ENCODE assay signal across 8 mouse cellular contexts in genomic region chr9:48161505-48162192, GRCm38 (mm10). TPM values are rescaled to one million over a fixed set of nuclear protein-coding genes. Genes with fewer than 3 reads are reported as not detected.
DNase-seq lines count a peak whose midpoint lies in the region; ATAC-seq lines count a peak whose summit lies in the region.

Gene Nxpe4, plus strand, starts transcription at chr9:48162023.

- peak; percentile 50 for DNase-seq in WW6 (ENCODE audit: low read depth, low spot score)
- DNase-seq in cerebellum, adult 9-11 months = peak; percentile 79
- peak; percentile 93 for DNase-seq in hindbrain, embryonic 11.5 days (ENCODE audit: low spot score)
- peak; percentile 83 to 86 for DNase-seq in layer of hippocampus, postnatal 10 days (ENCODE audit: low spot score in 2 of 2)
- DNase-seq in ovary, postnatal 14 days (ENCODE audit: low spot score) = peak; percentile 64
- DNase-seq in natural killer cell, adult 2 months (ENCODE audit: low spot score in 2 of 2) = no peak

- 33% methylated on average over 12 of the region's 12 CpGs for WGBS in hindbrain, embryonic 11.5 days
- WGBS in lung, embryonic 15.5 days = 29% methylated on average over 12 of the region's 12 CpGs

- no peaks in the 10 kb centered on the region for H3K27me3 ChIP-seq in hindbrain, embryonic 11.5 days (ENCODE audit: control insufficient read depth, insufficient read depth, low read length)
- no peaks in the 10 kb centered on the region for H3K27me3 ChIP-seq in lung, embryonic 15.5 days

- H3K9me3 ChIP-seq in hindbrain, embryonic 11.5 days (ENCODE audit: control insufficient read depth, low read length) = no peaks in the 10 kb centered on the region
- no peaks in the 10 kb centered on the region for H3K9me3 ChIP-seq in lung, embryonic 15.5 days

- H3K9ac ChIP-seq in hindbrain, embryonic 11.5 days (ENCODE audit: low read depth, low read length) = peak within 1 kb of the TSS; percentile 52
- H3K9ac ChIP-seq in lung, embryonic 15.5 days = 0 out of 2 replicates have a peak within 1 kb of the TSS, but pooled peaks have one; percentile 26

- H3K4me2 ChIP-seq in hindbrain, embryonic 11.5 days (replicated peaks; ENCODE audit: low read depth, low read length) = peak within 1 kb of the TSS; percentile 56
- H3K4me2 ChIP-seq in lung, embryonic 15.5 days = peak within 1 kb of the TSS; percentile 56

- no peaks in the 10 kb centered on the region for H3K36me3 ChIP-seq in hindbrain, embryonic 11.5 days (ENCODE audit: control insufficient read depth, insufficient read depth, low read length)
- no peaks in the 10 kb centered on the region for H3K36me3 ChIP-seq in lung, embryonic 15.5 days

- no peak within 1 kb of the TSS for H3K27ac ChIP-seq in hindbrain, embryonic 11.5 days (ENCODE audit: low read depth, low read length)
- no peak within 1 kb of the TSS for H3K27ac ChIP-seq in lung, embryonic 15.5 days

- ATAC-seq in frontal cortex, adult (ENCODE audit: low TSS enrichment) = peak; percentile 96
- peak; percentile 75 for ATAC-seq in hindbrain, embryonic 11.5 days (ENCODE audit: low FRiP score)
- ATAC-seq in lung, embryonic 15.5 days (ENCODE audit: borderline replicate concordance, extremely low read depth, low FRiP score, low TSS enrichment) = peak; percentile 46; the same call in 1 of the 2 replicates

- no peaks in the 10 kb centered on the region for H3K4me1 ChIP-seq in hindbrain, embryonic 11.5 days (replicated peaks; ENCODE audit: control insufficient read depth, insufficient read depth, low read length)
- H3K4me1 ChIP-seq in lung, embryonic 15.5 days = peaks cover 8% of the 10 kb centered on the region; the same call in 1 of the 2 replicates

- H3K4me3 ChIP-seq in hindbrain, embryonic 11.5 days (ENCODE audit: low read depth, low read length) = peak within 1 kb of the TSS; percentile 39
- peak within 1 kb of the TSS; percentile 46 for H3K4me3 ChIP-seq in lung, embryonic 15.5 days

RNA-seq across cellular contexts. Expression of gene Nxpe4, which starts in this region (rescaled TPM):
- polyA plus RNA-seq in hindbrain, embryonic 11.5 days (2014; fragmentation: Nextera tagmentation; extraction: Ambion mirVana) = 7.5 and 8.2 TPM in 2 replicates
- 10 to 100 TPM; 11.6 to 13.4 TPM for total RNA-seq in layer of hippocampus, postnatal 10 days (2021)
- polyA plus RNA-seq in lung, embryonic 15.5 days (2015; fragmentation: Nextera tagmentation; extraction: Ambion mirVana) = 6.7 and 7.1 TPM in 2 replicates

Comparison
In these comparisons a context has a peak if more than half of its experiments do, and no peak if none do; other contexts are left out.
1. DNase-seq: peak in WW6 (single experiment), cerebellum, adult 9-11 months (single experiment), hindbrain, embryonic 11.5 days (single experiment), layer of hippocampus, postnatal 10 days (2 of 2) and ovary, postnatal 14 days (single experiment); none in natural killer cell, adult 2 months (0 of 2).
2. ATAC-seq: peak in every context shown above with its lines; median percentile 96 in frontal cortex, adult; 75 in hindbrain, embryonic 11.5 days; 46 in lung, embryonic 15.5 days.